Mouse (Mus musculus): ENCODE measurements around the gene Sapcd1.

The Sapcd1 gene

DNA sequence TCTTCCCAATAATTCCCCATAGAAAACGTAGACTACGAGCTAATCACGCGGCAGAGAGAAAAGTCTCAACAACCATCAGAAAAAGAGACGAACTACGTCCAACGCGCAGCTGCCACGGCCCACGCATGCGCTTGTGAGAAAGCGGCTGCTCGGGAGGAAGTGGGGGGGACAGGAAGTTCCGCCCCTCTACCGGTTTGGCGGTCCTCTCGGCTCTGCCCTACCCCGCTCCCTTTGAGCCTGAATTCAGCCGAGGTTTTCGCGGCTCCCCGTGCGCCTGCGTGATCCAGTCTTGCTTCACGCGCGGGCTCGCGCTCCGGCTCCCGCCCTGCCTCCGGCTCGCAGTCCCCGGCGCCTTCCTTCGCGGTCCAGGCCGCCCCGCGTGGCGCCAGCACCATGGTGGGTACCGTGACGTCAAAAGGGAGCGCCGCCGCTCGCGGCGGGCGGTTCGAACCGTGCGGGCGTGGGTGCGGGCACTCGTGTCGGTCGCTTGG, 46.1 kb downstream of the Sapcd1 start, which contains the start of gene Lsm2:
TSS of gene Lsm2 (plus strand) at position 173 of the 491 bp plus-strand sequence.
- peak; percentile 88 to 89 for DNase-seq (ENCODE audit: low spot score in 2 of 2)

DNA sequence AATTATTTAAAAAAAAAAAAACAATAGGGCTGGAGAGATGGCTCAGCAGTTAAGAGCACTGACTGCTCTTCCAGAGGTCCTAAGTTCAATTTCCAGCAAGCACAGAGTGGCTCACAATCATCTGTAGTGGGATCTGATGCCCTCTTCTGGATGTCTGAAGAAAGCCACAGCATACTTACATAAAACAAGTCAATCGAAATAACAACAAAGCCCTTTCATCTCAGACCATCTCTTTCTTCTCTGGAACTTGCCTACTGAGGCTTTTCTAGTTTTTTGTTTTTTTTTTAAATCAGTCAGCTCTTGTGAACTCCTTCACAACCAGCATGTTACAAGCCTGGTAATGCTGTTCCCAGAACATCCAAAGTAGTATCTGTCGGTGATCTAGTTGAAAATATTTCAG, 47.2 kb downstream of the Sapcd1 start:
- DNase-seq (ENCODE audit: low spot score in 2 of 2), result no peak

DNA sequence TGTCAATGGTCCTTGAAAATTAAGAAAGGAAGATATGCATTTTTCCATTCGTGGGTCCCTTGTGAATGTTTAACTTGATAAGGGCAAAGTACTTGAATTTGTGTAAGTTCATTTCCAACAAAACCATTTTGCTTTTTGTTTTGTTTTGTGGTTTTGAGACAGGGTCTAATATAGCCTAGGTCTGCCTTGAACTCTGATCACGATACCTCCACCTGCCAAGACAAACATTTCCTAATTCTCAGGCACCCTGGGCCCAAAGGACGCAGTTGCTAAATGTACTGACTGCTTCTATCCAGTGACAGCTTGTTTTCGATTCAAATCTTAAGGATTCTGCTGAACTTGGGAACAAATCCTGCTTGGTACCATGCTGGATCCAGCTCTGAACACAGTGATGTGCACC, 48.2 kb downstream of the Sapcd1 start:
- no peak for DNase-seq (ENCODE audit: low spot score in 2 of 2)

DNA sequence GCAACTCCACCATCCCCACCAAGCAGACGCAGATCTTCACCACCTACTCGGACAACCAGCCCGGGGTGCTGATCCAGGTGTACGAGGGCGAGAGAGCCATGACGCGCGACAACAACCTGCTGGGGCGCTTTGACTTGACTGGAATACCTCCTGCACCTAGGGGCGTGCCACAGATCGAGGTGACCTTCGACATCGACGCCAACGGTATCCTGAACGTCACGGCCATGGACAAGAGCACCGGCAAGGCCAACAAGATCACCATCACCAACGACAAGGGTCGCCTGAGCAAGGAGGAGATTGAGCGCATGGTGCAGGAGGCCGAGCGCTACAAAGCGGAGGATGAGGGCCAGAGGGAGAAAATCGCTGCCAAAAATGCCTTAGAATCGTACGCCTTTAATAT, 49.6 kb downstream of the Sapcd1 start:
- DNase-seq (ENCODE audit: low spot score in 2 of 2), result no peak

DNA sequence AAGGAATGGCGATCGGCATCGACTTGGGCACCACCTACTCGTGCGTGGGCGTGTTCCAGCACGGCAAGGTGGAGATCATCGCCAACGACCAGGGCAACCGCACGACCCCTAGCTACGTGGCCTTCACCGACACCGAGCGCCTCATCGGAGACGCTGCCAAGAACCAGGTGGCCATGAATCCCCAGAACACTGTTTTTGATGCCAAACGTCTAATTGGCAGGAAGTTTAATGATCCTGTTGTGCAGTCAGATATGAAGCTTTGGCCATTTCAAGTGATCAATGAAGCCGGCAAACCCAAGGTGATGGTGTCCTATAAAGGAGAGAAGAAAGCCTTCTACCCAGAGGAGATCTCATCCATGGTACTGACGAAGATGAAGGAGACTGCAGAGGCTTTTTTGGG, 50.8 kb downstream of the Sapcd1 start:
- DNase-seq (ENCODE audit: low spot score in 2 of 2), result no peak
